Mouse (Mus musculus) stomach, postnatal 0 days (tissue): ENCODE measurements around the gene Grhl3.

Experiments used
- CTCF ChIP-seq: IDR thresholded peaks from 2 replicates; pipeline ENCODE4 v1.5.1; 2016; ENCODE audit warnings: antibody characterized with exemption, low read depth, mild to moderate bottlenecking, moderate library complexity
- EP300 ChIP-seq: optimal IDR thresholded peaks from 2 replicates; pipeline ENCODE3; 2016; ENCODE audit warnings: antibody characterized with exemption

DNA sequence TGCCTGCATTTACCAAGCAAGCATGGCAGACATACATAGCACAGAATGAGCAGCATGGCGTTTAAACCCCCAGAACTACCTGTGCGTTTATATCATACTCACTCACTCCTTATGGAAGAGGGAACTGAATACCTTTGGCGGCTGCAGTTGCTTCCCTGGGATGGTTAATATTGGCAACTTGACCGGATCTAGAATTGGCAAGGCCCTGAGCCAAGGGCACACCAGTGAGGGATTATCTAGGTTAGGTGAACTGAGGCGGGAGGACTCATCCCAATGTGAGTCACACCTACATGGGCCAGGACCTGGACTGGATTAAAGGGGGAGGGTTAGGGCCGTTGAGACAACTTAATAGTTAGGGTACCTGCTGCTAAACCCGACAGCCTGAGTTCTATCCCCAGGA is 32.8 kb upstream of the Grhl3 start:
- TF ChIP-seq CTCF, result no peak
- no peak for TF ChIP-seq EP300
